ENCODE assay signal across 8 mouse cellular contexts in the genomic region with DNA sequence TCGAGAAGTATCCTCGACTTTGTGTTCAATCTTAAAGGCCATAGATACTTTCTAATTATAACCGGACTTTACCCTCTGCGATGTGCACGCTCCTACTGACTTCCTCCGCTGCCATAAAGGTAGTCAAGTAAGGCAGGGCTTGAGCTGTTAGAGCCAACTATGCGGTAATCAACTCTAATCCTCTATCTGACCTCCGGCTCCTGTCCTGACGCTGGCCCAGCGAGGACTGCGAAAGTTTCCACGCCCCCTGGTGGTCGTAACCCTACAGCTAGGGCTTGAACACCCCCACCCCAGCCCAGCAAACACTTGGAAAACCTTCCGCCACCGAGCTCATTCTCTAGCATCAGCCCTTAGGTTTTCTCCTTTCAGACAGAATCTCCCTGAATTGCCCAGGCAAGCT. TPM values are rescaled to one million over a fixed set of nuclear protein-coding genes. Genes with fewer than 3 reads are reported as not detected.
DNase-seq lines count a peak whose midpoint lies in the region; ATAC-seq and TF ChIP-seq lines count a peak whose summit lies in the region.

No protein-coding gene starts in this region.

- peak overlapping the region; percentile 88 for H3K4me2 ChIP-seq in lung, embryonic 14.5 days
- peak overlapping the region; percentile 96 for H3K4me2 ChIP-seq in neural tube, embryonic 15.5 days

- H3K4me1 ChIP-seq in bone marrow, adult 2 months (ENCODE audit: control insufficient read depth, insufficient read depth, low read length) = no peaks in the 10 kb centered on the region; the same call in 1 of the 2 replicates
- H3K4me1 ChIP-seq in forebrain, embryonic 10.5 days = peaks cover 21% of the 10 kb centered on the region
- 0 out of 2 replicates have a peak, but pooled peaks cover 3% of the 10 kb centered on the region for H3K4me1 ChIP-seq in lung, embryonic 14.5 days (ENCODE audit: insufficient read depth)
- peaks cover 26% of the 10 kb centered on the region for H3K4me1 ChIP-seq in neural tube, embryonic 15.5 days

- intact Hi-C loops in heart, postnatal 10 days (cut with DNase I) = loop anchor here (1.0 to 2.0 kb wide), 3 partner anchors 17 to 191 kb away; no protein-coding TSS in a partner anchor

- no peaks in the 10 kb centered on the region for H3K36me3 ChIP-seq in forebrain, embryonic 10.5 days (replicated peaks)
- no peaks in the 10 kb centered on the region for H3K36me3 ChIP-seq in lung, embryonic 14.5 days (ENCODE audit: insufficient read depth)
- no peaks in the 10 kb centered on the region for H3K36me3 ChIP-seq in neural tube, embryonic 15.5 days

- ATAC-seq in lung, embryonic 14.5 days (ENCODE audit: insufficient read depth) = peak; percentile 80
- ATAC-seq in neural tube, embryonic 15.5 days (ENCODE audit: low FRiP score) = peak; percentile 55

- H3K4me3 ChIP-seq in bone marrow, adult 2 months (replicated peaks; ENCODE audit: control insufficient read depth, low read depth, low read length) = peak overlapping the region; percentile 48
- H3K4me3 ChIP-seq in forebrain, embryonic 10.5 days = peak overlapping the region; percentile 70
- peak overlapping the region; percentile 70 for H3K4me3 ChIP-seq in lung, embryonic 14.5 days (ENCODE audit: low read depth, low read length)
- H3K4me3 ChIP-seq in neural tube, embryonic 15.5 days (replicated peaks) = peak overlapping the region; percentile 77

- peak overlapping the region; percentile 67; the same call in 1 of the 2 replicates for H3K9ac ChIP-seq in lung, embryonic 14.5 days
- H3K9ac ChIP-seq in neural tube, embryonic 15.5 days (replicated peaks) = peak overlapping the region; percentile 74

- TF ChIP-seq POLR2A in bone marrow, adult 2 months (IDR thresholded peaks at IDR 0.05; ENCODE audit: borderline replicate concordance, control insufficient read depth, low read depth, low read length) = no peak

- DNase-seq in A20 (ENCODE audit: low read depth, low spot score) = peak; percentile 29
- DNase-seq in forebrain, embryonic 10.5 days (ENCODE audit: extremely low spot score, low spot score) = peak; percentile 87
- DNase-seq in heart, postnatal 10 days = peak; percentile 84 to 90
- DNase-seq in kidney, postnatal 4 days = peak; percentile 95
- peak; percentile 95 for DNase-seq in lung, embryonic 14.5 days
- DNase-seq in testis, postnatal 14 days (ENCODE audit: low spot score) = peak; percentile 64

- 3% methylated on average over 15 of the region's 15 CpGs for WGBS in bone marrow, adult 2 months
- WGBS in forebrain, embryonic 10.5 days = 1% methylated on average over 15 of the region's 15 CpGs
- WGBS in lung, embryonic 14.5 days = under 1% methylated on average over 15 of the region's 15 CpGs
- WGBS in neural tube, embryonic 15.5 days = under 1% methylated on average over 15 of the region's 15 CpGs

- H3K27me3 ChIP-seq in forebrain, embryonic 10.5 days (ENCODE audit: poor library complexity, severe bottlenecking) = peaks cover 55% of the 10 kb centered on the region
- peaks cover 12% of the 10 kb centered on the region for H3K27me3 ChIP-seq in lung, embryonic 14.5 days (ENCODE audit: insufficient read depth, low read length)
- H3K27me3 ChIP-seq in neural tube, embryonic 15.5 days (replicated peaks) = peaks cover 30% of the 10 kb centered on the region

- no peak overlapping the region for H3K27ac ChIP-seq in bone marrow, adult 2 months (ENCODE audit: control insufficient read depth, insufficient read depth, low read depth, low read length, poor library complexity)
- H3K27ac ChIP-seq in forebrain, embryonic 10.5 days = peak overlapping the region; percentile 16; the same call in 1 of the 2 replicates
- no peak overlapping the region for H3K27ac ChIP-seq in lung, embryonic 14.5 days (ENCODE audit: low read depth)
- no peak overlapping the region for H3K27ac ChIP-seq in neural tube, embryonic 15.5 days (replicated peaks)

- no peaks in the 10 kb centered on the region for H3K9me3 ChIP-seq in forebrain, embryonic 10.5 days
- H3K9me3 ChIP-seq in lung, embryonic 14.5 days (ENCODE audit: low read depth, low read length) = no peaks in the 10 kb centered on the region
- H3K9me3 ChIP-seq in neural tube, embryonic 15.5 days (replicated peaks) = no peaks in the 10 kb centered on the region

- peak; percentile 74 for TF ChIP-seq CTCF in bone marrow, adult 2 months (IDR thresholded peaks at IDR 0.05; ENCODE audit: control insufficient read depth, insufficient read depth, low read length)
- peak; percentile 79 for TF ChIP-seq CTCF in lung, embryonic 14.5 days (IDR thresholded peaks at IDR 0.05; ENCODE audit: low read depth)

RNA-seq across cellular contexts. Expression of gene Stx3, which starts 0.6 kb away (rescaled TPM):
- 4.7 and 7.3 TPM in 2 replicates for polyA plus RNA-seq in bone marrow, adult 2 months (2011; ENCODE audit: insufficient read depth, insufficient read length, low replicate concordance, missing spikeins)
- 10.7 and 12.4 TPM in 2 replicates for polyA plus RNA-seq in forebrain, embryonic 10.5 days (2016; fragmentation: Nextera tagmentation; extraction: Ambion mirVana)
- 1 to 10 TPM; 5.9 to 8.4 TPM for total RNA-seq in heart, postnatal 10 days (2021)
- polyA plus RNA-seq in lung, embryonic 14.5 days (2014; fragmentation: Nextera tagmentation; extraction: Ambion mirVana) = 17.2 and 19.1 TPM in 2 replicates
- polyA plus RNA-seq in neural tube, embryonic 15.5 days (2015; fragmentation: Nextera tagmentation; extraction: Ambion mirVana) = 12.8 and 14.5 TPM in 2 replicates

RNA-seq across cellular contexts. Expression of gene Olfr1417, which starts 19.2 kb away (rescaled TPM):
- not detected in 2 replicates for polyA plus RNA-seq in bone marrow, adult 2 months (2011; ENCODE audit: insufficient read depth, insufficient read length, low replicate concordance, missing spikeins)
- 0.06 TPM in 1 of 2 replicates, not detected in the other for polyA plus RNA-seq in forebrain, embryonic 10.5 days (2016; fragmentation: Nextera tagmentation; extraction: Ambion mirVana)
- total RNA-seq in heart, postnatal 10 days (2021) = not detected
- not detected in 2 replicates for polyA plus RNA-seq in lung, embryonic 14.5 days (2014; fragmentation: Nextera tagmentation; extraction: Ambion mirVana)
- not detected in 2 replicates for polyA plus RNA-seq in neural tube, embryonic 15.5 days (2015; fragmentation: Nextera tagmentation; extraction: Ambion mirVana)

RNA-seq across cellular contexts. Expression of gene Olfr1418, which starts 41.1 kb away (rescaled TPM):
- not detected in 2 replicates for polyA plus RNA-seq in bone marrow, adult 2 months (2011; ENCODE audit: insufficient read depth, insufficient read length, low replicate concordance, missing spikeins)
- not detected in 2 replicates for polyA plus RNA-seq in forebrain, embryonic 10.5 days (2016; fragmentation: Nextera tagmentation; extraction: Ambion mirVana)
- total RNA-seq in heart, postnatal 10 days (2021) = not detected
- polyA plus RNA-seq in lung, embryonic 14.5 days (2014; fragmentation: Nextera tagmentation; extraction: Ambion mirVana) = not detected in 2 replicates
- not detected in 2 replicates for polyA plus RNA-seq in neural tube, embryonic 15.5 days (2015; fragmentation: Nextera tagmentation; extraction: Ambion mirVana)

RNA-seq across cellular contexts. Expression of gene Mrpl16, which starts 49.6 kb away (rescaled TPM):
- polyA plus RNA-seq in bone marrow, adult 2 months (2011; ENCODE audit: insufficient read depth, insufficient read length, low replicate concordance, missing spikeins) = 17.4 and 17.5 TPM in 2 replicates
- 65.1 and 66.1 TPM in 2 replicates for polyA plus RNA-seq in forebrain, embryonic 10.5 days (2016; fragmentation: Nextera tagmentation; extraction: Ambion mirVana)
- 10 to 100 TPM; 90.2 to 93.8 TPM for total RNA-seq in heart, postnatal 10 days (2021)
- 51.0 and 56.9 TPM in 2 replicates for polyA plus RNA-seq in lung, embryonic 14.5 days (2014; fragmentation: Nextera tagmentation; extraction: Ambion mirVana)
- polyA plus RNA-seq in neural tube, embryonic 15.5 days (2015; fragmentation: Nextera tagmentation; extraction: Ambion mirVana) = 43.5 and 48.7 TPM in 2 replicates

RNA-seq across cellular contexts. Expression of gene Olfr1419, which starts 55.1 kb away (rescaled TPM):
- polyA plus RNA-seq in bone marrow, adult 2 months (2011; ENCODE audit: insufficient read depth, insufficient read length, low replicate concordance, missing spikeins) = not detected in 2 replicates
- not detected in 2 replicates for polyA plus RNA-seq in forebrain, embryonic 10.5 days (2016; fragmentation: Nextera tagmentation; extraction: Ambion mirVana)
- not detected for total RNA-seq in heart, postnatal 10 days (2021)
- not detected in 2 replicates for polyA plus RNA-seq in lung, embryonic 14.5 days (2014; fragmentation: Nextera tagmentation; extraction: Ambion mirVana)
- polyA plus RNA-seq in neural tube, embryonic 15.5 days (2015; fragmentation: Nextera tagmentation; extraction: Ambion mirVana) = not detected in 2 replicates

Comparison
In these comparisons a context has a peak if more than half of its experiments do, and no peak if none do; other contexts are left out.
1. DNase-seq: peak in every context shown above with its lines; median percentile 95 in kidney, postnatal 4 days; 95 in lung, embryonic 14.5 days; 87 in forebrain, embryonic 10.5 days; 87 in heart, postnatal 10 days; 64 in testis, postnatal 14 days; 29 in A20.